In genomic region chr10:127091507-127092396, GRCm38 (mm10) we compare ENCODE assay signal across 7 mouse cellular contexts. TPM values are rescaled to one million over a fixed set of nuclear protein-coding genes. Genes with fewer than 3 reads are reported as not detected.
DNase-seq lines count a peak whose midpoint lies in the region; ATAC-seq lines count a peak whose summit lies in the region.

No protein-coding gene starts in this region.

- peaks cover 60% of the 10 kb centered on the region for H3K27me3 ChIP-seq in hindbrain, embryonic 14.5 days (ENCODE audit: control insufficient read depth, insufficient read depth, low read length)
- H3K27me3 ChIP-seq in liver, embryonic 15.5 days = peaks cover 28% of the 10 kb centered on the region
- H3K27me3 ChIP-seq in stomach, embryonic 14.5 days (ENCODE audit: control insufficient read depth, insufficient read depth, low read length) = peaks cover 38% of the 10 kb centered on the region

- no peak overlapping the region for H3K27ac ChIP-seq in hindbrain, embryonic 14.5 days
- no peak overlapping the region for H3K27ac ChIP-seq in liver, embryonic 15.5 days (replicated peaks)
- no peak overlapping the region for H3K27ac ChIP-seq in stomach, embryonic 14.5 days (ENCODE audit: low read length)

- H3K4me1 ChIP-seq in hindbrain, embryonic 14.5 days (replicated peaks; ENCODE audit: control insufficient read depth, insufficient read depth, low read length) = peaks cover 3% of the 10 kb centered on the region; the same call in 1 of the 2 replicates
- peaks cover 21% of the 10 kb centered on the region for H3K4me1 ChIP-seq in liver, embryonic 15.5 days (replicated peaks)
- peaks cover 16% of the 10 kb centered on the region for H3K4me1 ChIP-seq in stomach, embryonic 14.5 days (ENCODE audit: control insufficient read depth, insufficient read depth, low read length)

- H3K4me2 ChIP-seq in hindbrain, embryonic 14.5 days (replicated peaks) = peak overlapping the region; percentile 38
- H3K4me2 ChIP-seq in liver, embryonic 15.5 days = peak overlapping the region; percentile 18; the same call in 1 of the 2 replicates
- peak overlapping the region; percentile 30 for H3K4me2 ChIP-seq in stomach, embryonic 14.5 days (replicated peaks; ENCODE audit: low read depth, low read length)

- peak; percentile 51 for DNase-seq in ovary, adult 18-20 months (ENCODE audit: low spot score)
- no peak for DNase-seq in ovary, postnatal 10 days (ENCODE audit: low spot score)
- DNase-seq in cerebellum, postnatal 25 days = peak; percentile 55 to 56
- no peak for DNase-seq in hindbrain, embryonic 14.5 days (ENCODE audit: low spot score)

- WGBS in hindbrain, embryonic 14.5 days = 12% methylated on average over 49 of the region's 51 CpGs
- 61% methylated on average over 51 of the region's 51 CpGs for WGBS in liver, embryonic 15.5 days (ENCODE audit: insufficient replicate concordance)
- 9% methylated on average over 37 of the region's 51 CpGs for WGBS in stomach, embryonic 14.5 days

- H3K36me3 ChIP-seq in hindbrain, embryonic 14.5 days (replicated peaks; ENCODE audit: control insufficient read depth, insufficient read depth) = peaks cover 69% of the 10 kb centered on the region
- peaks cover 17% of the 10 kb centered on the region for H3K36me3 ChIP-seq in liver, embryonic 15.5 days (replicated peaks)
- no peaks in the 10 kb centered on the region for H3K36me3 ChIP-seq in stomach, embryonic 14.5 days (ENCODE audit: control insufficient read depth, insufficient read depth, low read length)

- peak; percentile 14; the same call in 1 of the 2 replicates for ATAC-seq in hindbrain, embryonic 14.5 days (ENCODE audit: low FRiP score)
- no peak for ATAC-seq in liver, embryonic 15.5 days (ENCODE audit: insufficient read depth)
- ATAC-seq in stomach, embryonic 14.5 days (ENCODE audit: insufficient number of reproducible peaks, insufficient read depth, low FRiP score, low read depth) = no peak
- no peak for ATAC-seq in megakaryocyte, adult 5-6 weeks (ENCODE audit: poor library complexity, severe bottlenecking)

- no peaks in the 10 kb centered on the region for H3K9me3 ChIP-seq in hindbrain, embryonic 14.5 days (ENCODE audit: control insufficient read depth, low read length)
- H3K9me3 ChIP-seq in liver, embryonic 15.5 days (replicated peaks) = no peaks in the 10 kb centered on the region
- H3K9me3 ChIP-seq in stomach, embryonic 14.5 days (ENCODE audit: control insufficient read depth, low read depth, low read length) = no peaks in the 10 kb centered on the region

- no peak overlapping the region; the same call in 1 of the 2 replicates for H3K9ac ChIP-seq in hindbrain, embryonic 14.5 days
- no peak overlapping the region for H3K9ac ChIP-seq in liver, embryonic 15.5 days
- no peak overlapping the region for H3K9ac ChIP-seq in stomach, embryonic 14.5 days (replicated peaks; ENCODE audit: low read depth, low read length)

- H3K4me3 ChIP-seq in hindbrain, embryonic 14.5 days (replicated peaks; ENCODE audit: low read length) = peak overlapping the region; percentile 10
- no peak overlapping the region for H3K4me3 ChIP-seq in liver, embryonic 15.5 days (replicated peaks)
- H3K4me3 ChIP-seq in stomach, embryonic 14.5 days (ENCODE audit: low read depth, low read length) = peak overlapping the region; percentile 19

RNA-seq across cellular contexts. Expression of gene Agap2, which starts 16.7 kb away (rescaled TPM):
- polyA plus RNA-seq in hindbrain, embryonic 14.5 days (2014; fragmentation: Nextera tagmentation; extraction: Ambion mirVana) = 6.7 and 8.2 TPM in 2 replicates
- 0.35 and 0.67 TPM in 2 replicates for polyA plus RNA-seq in liver, embryonic 15.5 days (2015; fragmentation: Nextera tagmentation; extraction: Ambion mirVana)
- 0.27 and 0.56 TPM in 2 replicates for polyA plus RNA-seq in stomach, embryonic 14.5 days (2014; fragmentation: Nextera tagmentation; extraction: Ambion mirVana)
- total RNA-seq in megakaryocyte, adult 5-6 weeks (2015) = 4.1 and 8.3 TPM in 2 replicates
- total RNA-seq in megakaryocyte, adult 5-6 weeks (2017) = 32.5 and 35.4 TPM in 2 replicates

RNA-seq across cellular contexts. Expression of gene Tspan31, which starts 21.7 kb away (rescaled TPM):
- 54.4 and 83.3 TPM in 2 replicates for polyA plus RNA-seq in hindbrain, embryonic 14.5 days (2014; fragmentation: Nextera tagmentation; extraction: Ambion mirVana)
- 77.4 and 84.3 TPM in 2 replicates for polyA plus RNA-seq in liver, embryonic 15.5 days (2015; fragmentation: Nextera tagmentation; extraction: Ambion mirVana)
- polyA plus RNA-seq in stomach, embryonic 14.5 days (2014; fragmentation: Nextera tagmentation; extraction: Ambion mirVana) = 124 and 141 TPM in 2 replicates
- total RNA-seq in megakaryocyte, adult 5-6 weeks (2015) = 70.0 and 82.5 TPM in 2 replicates
- total RNA-seq in megakaryocyte, adult 5-6 weeks (2017) = 61.6 and 62.5 TPM in 2 replicates

RNA-seq across cellular contexts. Expression of gene Cdk4, which starts 28.4 kb away (rescaled TPM):
- 764 and 784 TPM in 2 replicates for polyA plus RNA-seq in hindbrain, embryonic 14.5 days (2014; fragmentation: Nextera tagmentation; extraction: Ambion mirVana)
- 338 and 361 TPM in 2 replicates for polyA plus RNA-seq in liver, embryonic 15.5 days (2015; fragmentation: Nextera tagmentation; extraction: Ambion mirVana)
- 1,788 and 1,817 TPM in 2 replicates for polyA plus RNA-seq in stomach, embryonic 14.5 days (2014; fragmentation: Nextera tagmentation; extraction: Ambion mirVana)
- 276 and 285 TPM in 2 replicates for total RNA-seq in megakaryocyte, adult 5-6 weeks (2015)
- 174 and 258 TPM in 2 replicates for total RNA-seq in megakaryocyte, adult 5-6 weeks (2017)

RNA-seq across cellular contexts. Expression of gene Os9, which starts 29.2 kb away (rescaled TPM):
- polyA plus RNA-seq in hindbrain, embryonic 14.5 days (2014; fragmentation: Nextera tagmentation; extraction: Ambion mirVana) = 78.1 and 83.0 TPM in 2 replicates
- 54.0 and 58.1 TPM in 2 replicates for polyA plus RNA-seq in liver, embryonic 15.5 days (2015; fragmentation: Nextera tagmentation; extraction: Ambion mirVana)
- polyA plus RNA-seq in stomach, embryonic 14.5 days (2014; fragmentation: Nextera tagmentation; extraction: Ambion mirVana) = 47.8 and 52.7 TPM in 2 replicates
- 39.9 and 42.3 TPM in 2 replicates for total RNA-seq in megakaryocyte, adult 5-6 weeks (2015)
- total RNA-seq in megakaryocyte, adult 5-6 weeks (2017) = 170 and 195 TPM in 2 replicates

RNA-seq across cellular contexts. Expression of gene March9, which starts 31.8 kb away (rescaled TPM):
- 12.0 and 12.9 TPM in 2 replicates for polyA plus RNA-seq in hindbrain, embryonic 14.5 days (2014; fragmentation: Nextera tagmentation; extraction: Ambion mirVana)
- 0.03 TPM in 1 of 2 replicates, not detected in the other for polyA plus RNA-seq in liver, embryonic 15.5 days (2015; fragmentation: Nextera tagmentation; extraction: Ambion mirVana)
- 2.0 and 2.3 TPM in 2 replicates for polyA plus RNA-seq in stomach, embryonic 14.5 days (2014; fragmentation: Nextera tagmentation; extraction: Ambion mirVana)
- total RNA-seq in megakaryocyte, adult 5-6 weeks (2015) = 0.04 TPM in 1 of 2 replicates, not detected in the other
- 0.22 and 0.37 TPM in 2 replicates for total RNA-seq in megakaryocyte, adult 5-6 weeks (2017)

Comparison
In these comparisons a context has a peak if more than half of its experiments do, and no peak if none do; other contexts are left out.
1. DNase-seq: peak in ovary, adult 18-20 months (single experiment) and cerebellum, postnatal 25 days (2 of 2); none in ovary, postnatal 10 days (single experiment) and hindbrain, embryonic 14.5 days (single experiment).
2. Peak in every context shown above with its lines, with median percentiles within 50 percentile points of each other: H3K4me2 ChIP-seq.